Mouse (Mus musculus): ENCODE results near the gene Ak5. TPM values are rescaled to one million over a fixed set of nuclear protein-coding genes. Genes with fewer than 3 reads are reported as not detected.
"Not testable (repeated sequence)": the region's sequence is repeated elsewhere in the genome, so short reads cannot be mapped to it uniquely, and the experiment has no call there.

Ak5 gene
- polyA plus RNA-seq, 1 experiment from 2014 or later = 1.7 TPM

- WGBS = 57% methylated on average over 11 of the region's 11 CpGs
- H3K36me3 ChIP-seq = no peaks in the 10 kb centered on the region
- no peaks in the 10 kb centered on the region for H3K9me3 ChIP-seq
- H3K27ac ChIP-seq = no peak overlapping the region
- H3K4me1 ChIP-seq = no peaks in the 10 kb centered on the region
- H3K27me3 ChIP-seq = no peaks in the 10 kb centered on the region
- no peak for ATAC-seq (ENCODE audit: insufficient number of reproducible peaks, insufficient read depth, low FRiP score, low TSS enrichment, low read depth)
- no peak overlapping the region for H3K4me3 ChIP-seq
- no peak overlapping the region for H3K9ac ChIP-seq
- no peak overlapping the region for H3K4me2 ChIP-seq
These were observed 47.6 kb downstream of the Ak5 start for GRCm38 (mm10) chr3:152620534-152620933.

GRCm38 (mm10) chr3:152620058-152620457, 48.1 kb downstream of the Ak5 start:
- Histone ChIP-seq H3K4me1 (no peaks in the 10 kb centered on the region), H3K27ac (no peak overlapping the region), H3K27me3 (no peaks in the 10 kb centered on the region), H3K9me3 (no peaks in the 10 kb centered on the region), H3K36me3 (no peaks in the 10 kb centered on the region), H3K9ac (no peak overlapping the region), H3K4me3 (no peak overlapping the region), H3K4me2 (no peak overlapping the region)
- no peak for ATAC-seq (ENCODE audit: insufficient number of reproducible peaks, insufficient read depth, low FRiP score, low TSS enrichment, low read depth)
- 79% methylated on average over 11 of the region's 11 CpGs for WGBS

- 89% methylated on average over 5 of the region's 5 CpGs for WGBS
- Histone ChIP-seq H3K4me2 (no peak overlapping the region), H3K9ac (no peak overlapping the region), H3K27ac (no peak overlapping the region), H3K4me1 (no peaks in the 10 kb centered on the region), H3K9me3 (0 out of 2 replicates have a peak, but pooled peaks cover 4% of the 10 kb centered on the region), H3K4me3 (no peak overlapping the region), H3K27me3 (no peaks in the 10 kb centered on the region), H3K36me3 (no peaks in the 10 kb centered on the region)
- no peak for ATAC-seq (ENCODE audit: insufficient number of reproducible peaks, insufficient read depth, low FRiP score, low TSS enrichment, low read depth)
These were observed 59.1 kb downstream of the Ak5 start for GRCm38 (mm10) chr3:152609076-152609475.

GRCm38 (mm10) chr3:152605849-152606248, 62.3 kb downstream of the Ak5 start:
- Histone ChIP-seq H3K9me3 (no peaks in the 10 kb centered on the region), H3K4me2 (no peak overlapping the region), H3K4me1 (no peaks in the 10 kb centered on the region), H3K9ac (no peak overlapping the region), H3K36me3 (no peaks in the 10 kb centered on the region), H3K27me3 (no peaks in the 10 kb centered on the region), H3K4me3 (no peak overlapping the region), H3K27ac (no peak overlapping the region)
- ATAC-seq (ENCODE audit: insufficient number of reproducible peaks, insufficient read depth, low FRiP score, low TSS enrichment, low read depth) = no peak
- 81% methylated on average over 11 of the region's 11 CpGs for WGBS

- Histone ChIP-seq H3K27me3 (no peaks in the 10 kb centered on the region), H3K9ac (no peak overlapping the region), H3K36me3 (no peaks in the 10 kb centered on the region), H3K4me3 (no peak overlapping the region), H3K9me3 (no peaks in the 10 kb centered on the region), H3K27ac (no peak overlapping the region), H3K4me2 (no peak overlapping the region), H3K4me1 (no peaks in the 10 kb centered on the region)
- ATAC-seq (ENCODE audit: insufficient number of reproducible peaks, insufficient read depth, low FRiP score, low TSS enrichment, low read depth) = no peak
- 73% methylated on average over 6 of the region's 6 CpGs for WGBS
These were observed 68.5 kb downstream of the Ak5 start for GRCm38 (mm10) chr3:152599679-152600078.

- Histone ChIP-seq H3K4me1 (peaks cover 4% of the 10 kb centered on the region; the same call in 1 of the 2 replicates), H3K4me2 (no peak overlapping the region), H3K27me3 (no peaks in the 10 kb centered on the region), H3K9ac (no peak overlapping the region), H3K27ac (no peak overlapping the region), H3K36me3 (no peaks in the 10 kb centered on the region), H3K9me3 (no peaks in the 10 kb centered on the region), H3K4me3 (no peak overlapping the region)
- no peak for ATAC-seq (ENCODE audit: insufficient number of reproducible peaks, insufficient read depth, low FRiP score, low TSS enrichment, low read depth)
- WGBS = 87% methylated on average over 7 of the region's 7 CpGs
These were observed 71.6 kb downstream of the Ak5 start for GRCm38 (mm10) chr3:152596406-152597050.

- Histone ChIP-seq H3K36me3 (no peaks in the 10 kb centered on the region), H3K9me3 (no peaks in the 10 kb centered on the region), H3K9ac (no peak overlapping the region), H3K27me3 (no peaks in the 10 kb centered on the region), H3K27ac (no peak overlapping the region), H3K4me3 (no peak overlapping the region), H3K4me1 (peaks cover 4% of the 10 kb centered on the region; the same call in 1 of the 2 replicates), H3K4me2 (no peak overlapping the region)
- WGBS = 71% methylated on average over 8 of the region's 8 CpGs
- no peak for ATAC-seq (ENCODE audit: insufficient number of reproducible peaks, insufficient read depth, low FRiP score, low TSS enrichment, low read depth)
These were observed 75.3 kb downstream of the Ak5 start for GRCm38 (mm10) chr3:152592767-152593425.

GRCm38 (mm10) chr3:152590491-152590890, 77.7 kb downstream of the Ak5 start:
- no peaks in the 10 kb centered on the region for H3K27me3 ChIP-seq
- no peak overlapping the region for H3K4me2 ChIP-seq
- WGBS = 79% methylated on average over 7 of the region's 7 CpGs
- no peaks in the 10 kb centered on the region for H3K9me3 ChIP-seq
- no peak overlapping the region for H3K27ac ChIP-seq
- ATAC-seq (ENCODE audit: insufficient number of reproducible peaks, insufficient read depth, low FRiP score, low TSS enrichment, low read depth) = no peak
- no peak overlapping the region for H3K9ac ChIP-seq
- no peaks in the 10 kb centered on the region for H3K36me3 ChIP-seq
- H3K4me1 ChIP-seq = peaks cover 4% of the 10 kb centered on the region; the same call in 1 of the 2 replicates
- no peak overlapping the region for H3K4me3 ChIP-seq

GRCm38 (mm10) chr3:152589101-152589500, 79.1 kb downstream of the Ak5 start:
- H3K4me1 ChIP-seq; H3K9ac ChIP-seq; H3K27ac ChIP-seq; H3K4me3 ChIP-seq; ATAC-seq (ENCODE audit: insufficient number of reproducible peaks, insufficient read depth, low FRiP score, low TSS enrichment, low read depth); H3K27me3 ChIP-seq; H3K4me2 ChIP-seq; H3K9me3 ChIP-seq; H3K36me3 ChIP-seq: not testable (repeated sequence)
- 81% methylated on average over 3 of the region's 3 CpGs for WGBS

GRCm38 (mm10) chr3:152587007-152587406, 81.2 kb downstream of the Ak5 start:
- Histone ChIP-seq H3K9me3 (no peaks in the 10 kb centered on the region), H3K27ac (no peak overlapping the region), H3K9ac (no peak overlapping the region), H3K4me1 (no peaks in the 10 kb centered on the region), H3K4me2 (no peak overlapping the region), H3K4me3 (no peak overlapping the region), H3K36me3 (no peaks in the 10 kb centered on the region), H3K27me3 (no peaks in the 10 kb centered on the region)
- whole genome bisulfite sequencing = 71% methylated on average over 2 of the region's 2 CpGs
- no peak for ATAC-seq (ENCODE audit: insufficient number of reproducible peaks, insufficient read depth, low FRiP score, low TSS enrichment, low read depth)

GRCm38 (mm10) chr3:152586191-152586590, 82.0 kb downstream of the Ak5 start:
- Histone ChIP-seq H3K36me3 (no peaks in the 10 kb centered on the region), H3K9ac (no peak overlapping the region), H3K27me3 (no peaks in the 10 kb centered on the region), H3K4me1 (no peaks in the 10 kb centered on the region), H3K27ac (no peak overlapping the region), H3K4me3 (no peak overlapping the region), H3K9me3 (no peaks in the 10 kb centered on the region), H3K4me2 (no peak overlapping the region)
- WGBS = 74% methylated on average over 8 of the region's 8 CpGs
- ATAC-seq (ENCODE audit: insufficient number of reproducible peaks, insufficient read depth, low FRiP score, low TSS enrichment, low read depth) = no peak

GRCm38 (mm10) chr3:152585581-152585980, 82.6 kb downstream of the Ak5 start:
- no peak overlapping the region for H3K4me3 ChIP-seq
- H3K4me1 ChIP-seq = no peaks in the 10 kb centered on the region
- H3K27me3 ChIP-seq = no peaks in the 10 kb centered on the region
- no peak for ATAC-seq (ENCODE audit: insufficient number of reproducible peaks, insufficient read depth, low FRiP score, low TSS enrichment, low read depth)
- no peak overlapping the region for H3K9ac ChIP-seq
- WGBS = 80% methylated on average over 6 of the region's 6 CpGs
- no peaks in the 10 kb centered on the region for H3K9me3 ChIP-seq
- no peak overlapping the region for H3K4me2 ChIP-seq
- no peaks in the 10 kb centered on the region for H3K36me3 ChIP-seq
- no peak overlapping the region for H3K27ac ChIP-seq
